Mouse (Mus musculus) CH12.LX (cell line): ENCODE measurements at regions not wholly inside any gene's neighbourhood (a gene's known extent, or its start where the extent isn't known, plus 50 kb on each side); places are given as distances from the start of the nearest gene placed in this dataset.

Experiments used
- DNase-seq: peaks from one replicate; pipeline ENCODE4 v3.0.0-alpha.2; 2013; ENCODE audit errors: extremely low read depth
- H3K27ac ChIP-seq: 2 replicates; pipeline ENCODE4 v1.5.1; 2012; ENCODE audit warnings: low read depth, mild to moderate bottlenecking, control low read depth, moderate library complexity; ENCODE audit not compliant: insufficient read depth
- H3K27me3 ChIP-seq: replicated peaks from 2 replicates; pipeline ENCODE3; 2012; ENCODE audit warnings: inconsistent platforms
- H3K36me3 ChIP-seq, 2 experiments: replicated peaks in 1 of 2; 2 replicates each; pipeline versions ENCODE3 to v1.6.1; 2012; ENCODE audit warnings: inconsistent platforms in 1 of 2, low read length in 1 of 2, mild to moderate bottlenecking in 1 of 2, mixed read lengths in 1 of 2, moderate library complexity in 1 of 2; ENCODE audit not compliant: control insufficient read depth in 1 of 2, insufficient read depth in 1 of 2
- H3K4me1 ChIP-seq, 2 experiments: 2 replicates each; pipeline ENCODE4 v1.6.1; 2012; ENCODE audit warnings: inconsistent platforms in 1 of 2, moderate library complexity in 1 of 2; ENCODE audit not compliant: insufficient read depth in 2 of 2, control insufficient read depth in 1 of 2
- H3K4me2 ChIP-seq: 2 replicates; pipeline ENCODE4 v1.6.1; 2012; ENCODE audit warnings: low read depth, mild to moderate bottlenecking, control low read depth; ENCODE audit not compliant: poor library complexity, insufficient read depth, severe bottlenecking
- H3K4me3 ChIP-seq, 3 experiments: fragments of 150-350 bp in 1 of 3; sonication (generic) in 1 of 3; replicated peaks in 1 of 3; 2 replicates each; pipeline versions ENCODE3 to v1.5.1; 2011 to 2012; ENCODE audit warnings: low read depth in 2 of 3, low read length in 2 of 3, mild to moderate bottlenecking in 2 of 3, moderate library complexity in 2 of 3, control low read depth in 1 of 3, improper control_type of control experiment in 1 of 3, inconsistent platforms in 1 of 3, mixed read lengths in 1 of 3; ENCODE audit not compliant: poor library complexity in 1 of 3
- H3K79me2 ChIP-seq: replicated peaks from 2 replicates; pipeline ENCODE4 v1.6.1; 2012; ENCODE audit warnings: mild to moderate bottlenecking, moderate library complexity; ENCODE audit not compliant: control insufficient read depth, poor library complexity, insufficient read depth, severe bottlenecking; ENCODE audit errors: extremely low read depth
- H3K9ac ChIP-seq: 2 replicates; pipeline ENCODE4 v1.6.1; 2012; ENCODE audit warnings: low read depth, mild to moderate bottlenecking, control low read depth, moderate library complexity; ENCODE audit not compliant: insufficient read depth
- H3K9me3 ChIP-seq: replicated peaks from 2 replicates; pipeline ENCODE3; 2012; ENCODE audit warnings: low read length, inconsistent platforms, mixed read lengths
- BHLHE40 ChIP-seq: IDR thresholded peaks from 2 replicates; pipeline ENCODE4 v1.6.1; 2011; ENCODE audit warnings: mild to moderate bottlenecking, low read depth, low read length, improper control_type of control experiment
- CHD1 ChIP-seq: IDR thresholded peaks from 2 replicates; pipeline ENCODE4 v1.6.1; 2012; ENCODE audit warnings: low read depth, low read length, improper control_type of control experiment, inconsistent platforms
- CHD2 ChIP-seq: IDR thresholded peaks from 2 replicates; pipeline ENCODE4 v1.6.1; 2011; ENCODE audit warnings: low read length, improper control_type of control experiment
- CTCF ChIP-seq, 2 experiments: IDR thresholded peaks in 1 of 2; conservative IDR thresholded peaks in 1 of 2; 2 replicates each; pipeline ENCODE4 v1.5.1; 2011 to 2012; ENCODE audit warnings: low read depth in 2 of 2, low read length in 2 of 2, improper control_type of control experiment in 1 of 2, inconsistent platforms in 1 of 2, mild to moderate bottlenecking in 1 of 2, moderate library complexity in 1 of 2
- ELF1 ChIP-seq: IDR thresholded peaks from 2 replicates; pipeline ENCODE4 v1.6.1; 2014; ENCODE audit warnings: low read depth, mild to moderate bottlenecking, inconsistent platforms, low read length, improper control_type of control experiment
- EP300 ChIP-seq: IDR thresholded peaks from 2 replicates; pipeline ENCODE4 v1.6.1; 2011; ENCODE audit warnings: low read length, improper control_type of control experiment
- ETS1 ChIP-seq: conservative IDR thresholded peaks from 2 replicates; pipeline ENCODE4 v1.6.1; 2012; ENCODE audit warnings: low read depth, mild to moderate bottlenecking, inconsistent platforms, low read length, improper control_type of control experiment, moderate library complexity
- IRF4 ChIP-seq: IDR thresholded peaks from 2 replicates; pipeline ENCODE4 v1.6.1; 2014; ENCODE audit warnings: low read depth, mild to moderate bottlenecking, inconsistent platforms, low read length, improper control_type of control experiment
- MAFK ChIP-seq: IDR thresholded peaks from 2 replicates; pipeline ENCODE4 v1.6.1; 2011; ENCODE audit warnings: low read length, improper control_type of control experiment; ENCODE audit not compliant: insufficient replicate concordance
- MAX ChIP-seq: IDR thresholded peaks from 2 replicates; pipeline ENCODE4 v1.6.1; 2011; ENCODE audit warnings: low read length, improper control_type of control experiment
- MAZ ChIP-seq: IDR thresholded peaks from 2 replicates; pipeline ENCODE4 v1.6.1; 2012; ENCODE audit warnings: low read depth, mild to moderate bottlenecking, inconsistent platforms, low read length, improper control_type of control experiment, moderate library complexity
- MEF2A ChIP-seq: IDR thresholded peaks from 2 replicates; pipeline ENCODE4 v1.6.1; 2014; ENCODE audit warnings: low read depth, mild to moderate bottlenecking, inconsistent platforms, low read length, improper control_type of control experiment, borderline replicate concordance
- MXI1 ChIP-seq: IDR thresholded peaks from 2 replicates; pipeline ENCODE4 v1.6.1; 2011; ENCODE audit warnings: mild to moderate bottlenecking, low read depth, low read length, improper control_type of control experiment
- MYC ChIP-seq: IDR thresholded peaks from 2 replicates; pipeline ENCODE4 v1.6.1; 2011; ENCODE audit warnings: low read depth, mild to moderate bottlenecking, improper control_type of control experiment, low read length
- NRF1 ChIP-seq: IDR thresholded peaks from 2 replicates; pipeline ENCODE4 v1.6.1; 2014; ENCODE audit warnings: low read depth, mild to moderate bottlenecking, inconsistent platforms, low read length, improper control_type of control experiment, moderate library complexity
- POLR2A ChIP-seq: IDR thresholded peaks from 2 replicates; pipeline ENCODE4 v1.6.1; 2011; ENCODE audit warnings: low read depth, mild to moderate bottlenecking, improper control_type of control experiment, low read length
- RAD21 ChIP-seq: IDR thresholded peaks from 2 replicates; pipeline ENCODE4 v1.6.1; 2011; ENCODE audit warnings: low read depth, mild to moderate bottlenecking, low read length, improper control_type of control experiment, moderate library complexity
- RCOR1 ChIP-seq: conservative IDR thresholded peaks from 2 replicates; pipeline ENCODE4 v1.6.1; 2012; ENCODE audit warnings: low read depth, mild to moderate bottlenecking, inconsistent platforms, low read length, improper control_type of control experiment
- SMC3 ChIP-seq: IDR thresholded peaks from 2 replicates; pipeline ENCODE4 v1.6.1; 2011; ENCODE audit warnings: low read depth, low read length, improper control_type of control experiment
- TBP ChIP-seq: conservative IDR thresholded peaks from 2 replicates; pipeline ENCODE4 v1.6.1; 2011; ENCODE audit warnings: low read depth, low read length, improper control_type of control experiment
- TCF12 ChIP-seq: IDR thresholded peaks from 2 replicates; pipeline ENCODE4 v1.6.1; 2014; ENCODE audit warnings: low read depth, mild to moderate bottlenecking, inconsistent platforms, low read length, improper control_type of control experiment
- USF1 ChIP-seq: IDR thresholded peaks from 2 replicates; pipeline ENCODE4 v1.6.1; 2014; ENCODE audit warnings: low read depth, mild to moderate bottlenecking, inconsistent platforms, low read length, improper control_type of control experiment
- USF2 ChIP-seq: conservative IDR thresholded peaks from 2 replicates; pipeline ENCODE4 v1.6.1; 2011; ENCODE audit warnings: low read depth, low read length, improper control_type of control experiment
- ZC3H11A ChIP-seq: IDR thresholded peaks from 2 replicates; pipeline ENCODE4 v1.6.1; 2012; ENCODE audit warnings: low read depth, mild to moderate bottlenecking, inconsistent platforms, low read length, improper control_type of control experiment
- ZMIZ1 ChIP-seq: IDR thresholded peaks from 2 replicates; pipeline ENCODE4 v1.6.1; 2012; ENCODE audit warnings: low read depth, mild to moderate bottlenecking, inconsistent platforms, low read length, improper control_type of control experiment
- ZNF384 ChIP-seq: IDR thresholded peaks from 2 replicates; pipeline ENCODE4 v1.6.1; 2012; ENCODE audit warnings: low read depth, low read length, improper control_type of control experiment, inconsistent platforms
- dilution Hi-C: fragments of 300-500 bp; cut with MboI; formaldehyde crosslinking; loops from 2 replicates; pipeline ENCODE4 v1.14.3; 2020; ENCODE audit warnings: low sequenced_read_pairs; ENCODE audit not compliant: extremely low pct_unique_long_range_greater_than_20kb, extremely low pct_ligation_motif_present
- in situ Hi-C: fragments of 300-500 bp; cut with MboI; formaldehyde crosslinking; loops from 3 replicates; pipeline ENCODE4 v1.14.3; 2019; ENCODE audit warnings: low sequenced_read_pairs, low pct_ligation_motif_present, low pct_unique_long_range_greater_than_20kb, mixed read lengths

DNA sequence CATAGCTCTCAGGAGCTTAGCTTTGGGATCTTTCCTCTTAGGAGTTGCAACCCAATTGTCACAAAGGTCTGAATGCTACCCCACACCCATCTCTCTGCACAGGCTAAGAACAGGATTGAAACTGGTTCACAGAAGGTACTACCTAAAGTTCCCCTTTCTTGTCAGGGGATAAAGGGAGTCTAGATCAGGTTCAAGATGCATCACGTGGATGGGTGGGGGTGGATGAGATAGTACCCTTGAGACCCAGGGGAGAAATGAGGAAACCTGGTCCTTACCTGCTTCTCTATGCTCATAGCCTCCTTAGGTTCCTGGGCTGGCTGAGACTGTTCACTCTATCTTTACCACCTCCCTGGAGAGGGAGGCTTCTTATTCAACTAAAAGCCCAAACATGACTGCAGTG, 122.9 kb upstream of the Adam6b start (continued):
- no peak for TF ChIP-seq CHD1
- no peak for TF ChIP-seq ELF1
- TF ChIP-seq USF2, result peak; percentile 27; the same call in 1 of the 2 replicates
- no peak for TF ChIP-seq ZMIZ1
- no peak for TF ChIP-seq ZNF384
- TF ChIP-seq RCOR1, result no peak
- peak; percentile 63 for TF ChIP-seq BHLHE40
- TF ChIP-seq, all 38 proteins: peak for 7

DNA sequence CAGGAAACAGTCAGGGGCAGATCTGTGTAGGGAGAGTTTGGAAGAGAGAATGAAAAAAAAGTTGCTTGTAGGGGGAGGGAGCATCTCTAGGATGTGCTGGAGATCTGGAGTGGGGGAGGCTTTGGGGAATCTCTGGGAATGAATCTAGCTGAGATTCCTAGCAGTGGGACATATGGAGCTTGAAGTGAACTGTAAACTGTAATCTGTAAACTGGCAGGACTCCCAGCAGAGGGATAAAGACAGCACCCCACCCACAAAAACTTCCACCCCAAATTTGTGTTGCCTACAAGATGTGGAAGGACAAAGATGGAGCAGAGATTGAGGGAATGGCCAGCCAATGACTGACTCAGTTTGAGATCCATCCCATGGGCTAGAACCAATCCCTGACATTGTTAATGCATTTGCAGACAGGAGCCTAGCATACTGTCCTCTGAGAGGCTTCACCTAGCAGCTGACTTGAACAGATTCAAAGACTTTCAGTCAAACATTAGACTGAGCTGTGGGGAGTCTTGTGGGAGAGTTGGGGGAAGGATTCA, 87.7 kb upstream of the Adam6b start:
- in situ Hi-C loops, result no loop called here

DNA sequence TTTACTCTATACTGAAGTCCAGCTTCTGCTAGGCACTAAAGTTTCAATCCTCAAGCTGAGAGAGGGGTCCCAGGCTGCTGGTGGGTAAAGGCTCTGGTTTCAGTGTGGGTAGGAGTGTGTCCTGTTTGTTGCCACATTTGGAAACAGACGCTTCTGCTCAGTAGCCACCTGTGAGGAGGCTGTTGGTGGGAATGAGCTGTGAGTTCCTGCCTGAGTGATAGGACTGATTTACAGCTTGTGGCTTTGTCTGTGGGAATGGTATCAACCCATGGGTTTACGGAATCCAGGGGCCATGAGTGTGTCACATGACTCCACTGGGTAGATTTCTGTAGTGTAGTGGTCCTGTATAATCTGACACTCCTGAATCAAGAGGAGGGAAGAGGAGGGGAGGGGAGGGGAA, 86.5 kb upstream of the Adam6b start:
- no peak for DNase-seq
- Histone ChIP-seq H3K36me3 (peaks cover 23 to 29% of the 10 kb centered on the region in 2 experiments), H3K79me2 (no peaks in the 10 kb centered on the region), H3K4me2 (no peak overlapping the region), H3K4me1 (no peaks in the 10 kb centered on the region), H3K27me3 (no peaks in the 10 kb centered on the region), H3K9ac (no peak overlapping the region), H3K4me3 (no peak overlapping the region), H3K27ac (no peak overlapping the region), H3K9me3 (no peaks in the 10 kb centered on the region)
- dilution Hi-C loops (no loop called here), in situ Hi-C loops (no loop called here)
- TF ChIP-seq ZNF384, result no peak
- no peak for TF ChIP-seq CTCF (conservative IDR thresholded peaks at IDR 0.05 in 1 of 2, IDR thresholded peaks at IDR 0.05 in 1 of 2; ENCODE audit: low read depth in 2 of 2, low read length in 2 of 2)
- TF ChIP-seq ZC3H11A, result no peak
- TF ChIP-seq TBP, result no peak
- TF ChIP-seq TCF12, result no peak
- TF ChIP-seq USF2, result no peak
- TF ChIP-seq ELF1, result no peak
- TF ChIP-seq EP300, result no peak
- no peak for TF ChIP-seq MEF2A
- no peak for TF ChIP-seq SMC3
- no peak for TF ChIP-seq POLR2A
- no peak for TF ChIP-seq MAX
- TF ChIP-seq RAD21, result no peak
- TF ChIP-seq IRF4, result no peak
- TF ChIP-seq RCOR1, result no peak
- TF ChIP-seq MYC, result no peak
- TF ChIP-seq ETS1, result no peak

More for the DNA sequence above, 87.7 kb upstream of the Adam6b start:
- no peaks in the 10 kb centered on the region for H3K9me3 ChIP-seq
- H3K27ac ChIP-seq, result no peak overlapping the region
- DNase-seq, result no peak
- TF ChIP-seq MAFK (no peak), NRF1 (no peak), MXI1 (no peak), MAZ (no peak), USF1 (no peak), ETS1 (no peak), ZNF384 (no peak), ZC3H11A (no peak), MEF2A (no peak), TCF12 (no peak), CHD2 (no peak)
- H3K4me2 ChIP-seq, result no peak overlapping the region
- dilution Hi-C loops, result no loop called here
- H3K4me1 ChIP-seq, result no peaks in the 10 kb centered on the region
- peaks cover 11 to 17% of the 10 kb centered on the region in 2 experiments for H3K36me3 ChIP-seq
- H3K27me3 ChIP-seq, result no peaks in the 10 kb centered on the region
- no peak overlapping the region for H3K4me3 ChIP-seq
- H3K9ac ChIP-seq, result no peak overlapping the region
- no peaks in the 10 kb centered on the region for H3K79me2 ChIP-seq
